Mouse (Mus musculus) embryo, embryonic 10 days (tissue): ENCODE measurements around the gene Dag1.
A peak's percentile ranks its signal among the peaks of the same experiment; 100 is the strongest.

Source experiments
- DNase-seq: peaks from one replicate; pipeline ENCODE4 v3.0.0-alpha.2; 2015; ENCODE audit warnings: low spot score

The Dag1 gene

DNA sequence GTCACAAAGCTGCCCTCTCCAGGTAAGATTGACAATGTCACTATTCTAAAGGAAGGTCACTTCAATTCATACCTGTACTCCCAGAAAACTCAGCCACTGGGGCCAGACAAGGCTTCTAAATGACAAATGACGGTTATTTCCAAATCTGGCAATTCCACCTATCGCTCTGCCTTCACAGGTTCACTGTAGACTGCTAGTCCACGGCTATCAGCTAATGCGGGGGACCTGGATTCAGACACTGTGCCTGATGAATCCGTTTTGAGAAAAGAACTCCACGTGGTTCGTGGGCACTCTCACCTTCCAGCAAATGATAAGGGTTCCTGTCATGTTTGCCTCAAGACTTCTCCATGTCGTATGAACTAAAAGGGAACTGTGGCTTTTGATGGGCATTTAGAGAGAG is 78.0 kb downstream of the Dag1 start:
- no peak for DNase-seq

DNA sequence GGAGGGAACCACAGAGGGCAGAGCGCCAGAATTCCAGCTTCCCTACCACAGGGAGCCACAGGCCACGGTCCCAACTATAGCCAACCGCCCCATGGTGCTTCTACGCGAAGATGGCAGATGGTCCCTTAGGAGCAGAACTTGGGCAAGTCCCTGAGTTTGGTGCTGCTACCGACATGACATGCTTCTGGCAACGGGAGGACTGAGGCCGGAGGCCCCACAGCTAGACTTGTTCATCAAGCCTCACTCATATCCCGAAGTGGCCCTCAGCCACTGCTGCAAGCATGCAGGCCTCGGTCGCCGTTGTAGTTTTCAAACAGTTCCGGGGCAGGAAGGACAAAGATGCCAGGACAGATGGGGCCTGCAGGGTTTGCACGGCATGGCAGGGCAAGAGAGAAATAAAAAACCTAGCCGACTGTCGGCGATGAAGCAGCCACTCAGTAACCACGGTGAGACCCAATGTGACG is 80.2 kb downstream of the Dag1 start:
- no peak for DNase-seq

DNA sequence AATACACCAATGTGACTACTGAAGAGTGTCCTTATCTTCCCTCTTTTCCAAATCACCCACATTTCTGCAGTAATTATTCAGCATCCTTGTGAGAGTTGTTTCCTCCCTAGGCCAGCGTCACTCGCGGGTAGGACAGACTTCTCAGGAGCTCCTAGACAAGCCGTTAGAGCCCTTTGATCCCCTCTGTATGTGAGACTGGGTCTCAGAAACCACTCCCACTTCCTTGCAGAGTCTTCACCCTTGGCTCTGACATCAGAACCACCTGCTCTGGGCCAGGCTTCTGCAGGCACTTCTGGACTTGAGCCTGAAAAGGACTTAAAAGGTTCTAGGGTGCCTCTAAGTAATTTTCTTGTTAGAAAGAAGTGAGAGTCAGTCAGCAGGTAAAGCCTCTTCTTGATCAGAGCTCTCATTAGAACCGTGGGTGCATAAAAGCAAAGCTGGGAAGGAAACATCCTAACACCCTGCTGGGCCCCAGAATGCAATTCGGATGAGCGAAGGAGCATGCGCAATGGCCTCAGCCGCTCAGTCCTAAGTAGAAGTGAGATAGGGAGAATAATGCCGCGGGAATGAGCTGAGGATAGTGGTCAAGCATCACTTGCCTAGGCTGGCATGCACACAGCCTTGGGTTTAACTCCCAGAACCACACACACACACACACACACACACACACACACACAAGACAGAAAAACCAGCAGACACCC is 80.8 kb downstream of the Dag1 start:
- DNase-seq = no peak

DNA sequence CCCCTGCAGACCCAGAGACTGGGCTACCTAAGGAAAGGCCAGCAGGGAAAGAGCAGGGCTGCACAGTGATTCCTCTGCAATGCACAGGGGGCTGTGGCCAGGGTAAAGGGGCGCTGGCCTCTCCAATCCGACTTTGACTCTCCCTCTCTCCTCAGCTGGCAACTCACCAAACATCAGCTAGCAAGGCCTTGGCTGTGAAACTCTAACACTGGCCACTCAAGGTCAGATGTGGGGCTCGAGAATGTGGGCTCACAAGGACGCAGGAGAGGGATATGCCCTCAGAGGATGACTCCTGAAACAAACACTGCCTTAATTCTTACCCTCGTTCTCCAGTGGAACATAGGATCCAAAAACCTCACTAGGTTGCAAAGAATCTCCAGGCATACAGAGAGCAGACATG is 85.4 kb downstream of the Dag1 start:
- DNase-seq = no peak

DNA sequence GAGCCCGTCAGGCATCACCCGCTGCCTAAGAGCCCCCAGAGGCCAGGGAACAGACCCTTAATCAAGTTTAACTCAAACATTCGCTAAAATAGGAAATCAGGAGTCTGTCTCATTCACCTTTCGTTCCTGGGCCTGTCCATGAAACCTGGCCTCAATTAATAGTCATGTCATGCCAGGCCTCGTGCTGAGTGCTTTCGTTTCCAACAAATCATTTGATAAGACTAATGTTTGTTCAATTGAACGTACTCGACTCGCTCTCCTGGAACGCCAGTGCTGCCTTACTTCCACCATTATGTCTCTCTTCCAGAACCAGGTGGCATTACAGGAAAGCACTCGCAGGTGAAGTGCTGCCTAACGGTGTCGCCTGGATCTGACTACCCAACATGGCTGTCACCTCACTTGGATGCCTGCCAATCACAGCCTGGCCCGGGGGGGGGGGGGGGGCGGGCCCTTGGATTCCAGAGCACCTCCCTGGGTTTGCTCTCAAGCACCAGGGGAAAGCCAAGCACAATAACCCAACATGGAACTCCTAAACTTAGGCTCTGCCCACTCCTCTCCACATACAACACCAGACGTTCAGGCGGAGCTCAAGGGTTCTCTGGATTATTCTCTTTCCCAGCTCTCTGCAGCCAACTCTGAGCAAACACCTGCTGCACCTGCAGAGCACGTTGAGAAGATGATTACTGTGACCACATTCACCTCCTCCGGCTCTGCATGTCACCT is 88.5 kb downstream of the Dag1 start:
- DNase-seq = no peak

DNA sequence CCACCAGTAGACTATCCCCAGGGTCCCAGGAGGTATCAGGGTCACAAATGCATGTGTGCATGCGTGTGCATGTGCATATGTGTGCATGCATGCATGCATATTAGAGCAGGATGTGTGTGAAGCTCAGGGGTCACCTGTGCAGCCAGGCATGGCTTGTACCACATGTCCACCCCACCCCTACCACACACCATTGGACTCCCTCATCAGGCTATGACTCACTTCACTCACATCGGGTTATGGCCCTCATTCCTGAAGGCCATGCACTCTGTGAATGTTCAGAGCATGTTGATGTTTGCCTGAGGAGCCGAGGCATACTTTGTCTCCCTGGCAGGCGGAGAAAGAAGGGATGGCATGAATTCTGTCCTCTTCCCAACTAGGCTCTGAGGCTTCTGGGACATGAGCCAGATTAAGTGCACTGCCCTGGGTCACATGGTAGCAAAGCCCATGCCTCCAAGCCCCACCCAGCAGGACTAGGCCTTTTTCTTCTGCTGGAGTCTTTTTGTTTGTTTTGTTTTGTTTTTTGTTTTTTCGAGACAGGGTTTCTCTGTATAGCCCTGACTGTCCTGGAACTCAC is 90.9 kb downstream of the Dag1 start:
- DNase-seq = no peak

DNA sequence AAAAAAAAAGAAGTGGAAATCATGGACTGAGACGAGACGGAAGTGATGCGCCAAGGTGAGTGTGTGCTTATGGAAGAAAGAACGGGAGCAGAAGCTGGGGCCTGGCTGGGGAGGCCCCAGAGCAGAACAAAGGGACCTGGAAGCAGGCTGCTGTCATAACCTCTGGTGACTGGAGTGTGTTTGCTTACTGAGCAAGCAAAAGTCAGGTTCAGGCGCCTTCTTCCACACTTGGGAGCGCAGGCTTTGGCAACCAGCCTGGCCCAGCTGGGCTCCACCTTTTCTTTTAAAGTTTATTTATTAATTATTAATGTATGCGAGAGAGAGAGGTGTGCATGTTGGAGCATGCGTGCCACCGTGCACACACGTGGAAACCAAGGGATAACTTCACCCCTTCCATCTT is 94.0 kb downstream of the Dag1 start:
- DNase-seq = no peak

DNA sequence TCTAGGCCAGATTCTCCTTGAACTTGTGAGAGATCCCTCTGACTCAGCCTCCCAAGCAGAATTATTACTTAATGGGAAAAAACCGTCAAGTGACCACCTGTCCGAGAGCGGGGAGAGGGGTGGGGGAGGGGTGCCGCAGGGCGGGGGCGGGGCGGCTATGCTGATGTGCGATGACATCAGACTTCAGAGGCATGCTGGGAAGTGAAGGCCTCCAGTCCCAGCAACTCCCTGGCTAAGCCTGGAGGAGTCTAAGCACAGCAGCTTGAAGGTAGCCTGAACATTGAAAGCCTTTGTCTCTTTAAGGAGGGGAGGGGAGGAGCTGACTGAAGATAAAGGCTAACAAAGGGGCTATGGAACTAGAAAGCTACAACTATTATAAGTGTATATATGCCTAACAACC is 98.6 kb downstream of the Dag1 start:
- peak; percentile 13 for DNase-seq

DNA sequence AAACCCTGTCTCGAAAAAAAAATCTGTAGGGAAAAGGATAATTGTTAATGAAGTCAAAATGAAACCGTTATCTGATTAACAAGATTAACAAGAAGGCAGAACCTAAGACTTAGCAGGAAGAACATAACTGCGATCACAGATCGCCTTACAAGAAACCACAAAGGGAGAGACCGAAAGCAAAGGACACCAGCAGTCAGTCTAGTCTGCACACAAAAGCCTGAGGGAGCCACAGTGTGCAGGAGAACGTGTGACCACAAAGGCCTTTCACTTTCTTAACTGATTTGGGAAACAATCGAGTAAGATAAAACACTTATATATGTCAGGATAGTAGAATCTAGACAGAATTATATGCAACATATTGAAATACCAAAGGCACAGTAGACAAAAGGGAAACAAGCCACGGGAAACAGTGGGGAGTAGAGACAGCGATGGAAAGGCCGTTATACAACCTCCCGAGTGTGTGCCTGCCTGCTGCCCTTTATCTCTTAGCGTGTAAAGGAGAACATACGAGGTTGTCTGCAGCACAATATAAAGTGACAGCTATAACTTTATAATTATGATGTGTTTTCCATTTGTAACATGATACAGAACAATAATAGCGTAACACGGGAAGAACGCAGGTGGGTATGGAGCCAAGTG is 100.0 kb downstream of the Dag1 start:
- DNase-seq = no peak

DNA sequence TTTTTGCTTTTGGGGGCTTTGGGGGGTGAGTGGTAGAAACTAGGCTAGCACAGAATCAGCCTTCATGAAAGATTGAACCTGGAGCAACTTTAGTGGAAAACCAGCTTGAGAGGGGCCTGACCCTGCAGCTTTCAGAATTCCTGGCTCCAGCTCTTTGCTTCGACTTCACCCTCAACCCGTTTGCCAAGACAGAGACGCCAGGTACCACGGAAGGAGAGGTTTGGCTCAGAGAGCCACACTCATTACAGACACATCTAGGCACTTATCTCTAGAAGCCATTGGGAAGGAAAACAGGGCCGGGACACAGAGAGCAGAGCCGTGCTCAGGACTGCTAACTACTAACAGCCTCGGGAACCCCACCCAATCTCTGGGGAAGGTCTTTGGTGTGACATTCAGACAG is 105.9 kb downstream of the Dag1 start:
- no peak for DNase-seq

DNA sequence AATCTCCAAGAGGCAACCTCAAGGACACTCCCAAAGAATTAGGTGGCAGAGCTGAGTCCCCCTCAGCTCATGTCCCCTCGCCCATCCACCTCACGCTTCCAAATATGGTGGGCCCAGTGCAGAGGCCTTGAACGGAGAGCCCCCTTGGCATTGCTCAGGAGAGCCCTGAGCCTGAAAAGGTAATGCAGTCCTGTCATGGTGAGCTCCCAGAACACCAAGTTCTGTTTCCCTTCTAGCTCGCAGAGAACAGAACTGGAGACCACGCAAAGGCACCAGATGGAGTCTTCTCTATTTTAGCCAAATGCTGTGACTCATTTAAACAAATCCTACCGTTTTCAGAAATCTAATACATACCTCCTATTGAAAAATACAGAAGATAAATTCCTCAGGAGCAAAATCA is 106.3 kb downstream of the Dag1 start:
- DNase-seq = no peak

DNA sequence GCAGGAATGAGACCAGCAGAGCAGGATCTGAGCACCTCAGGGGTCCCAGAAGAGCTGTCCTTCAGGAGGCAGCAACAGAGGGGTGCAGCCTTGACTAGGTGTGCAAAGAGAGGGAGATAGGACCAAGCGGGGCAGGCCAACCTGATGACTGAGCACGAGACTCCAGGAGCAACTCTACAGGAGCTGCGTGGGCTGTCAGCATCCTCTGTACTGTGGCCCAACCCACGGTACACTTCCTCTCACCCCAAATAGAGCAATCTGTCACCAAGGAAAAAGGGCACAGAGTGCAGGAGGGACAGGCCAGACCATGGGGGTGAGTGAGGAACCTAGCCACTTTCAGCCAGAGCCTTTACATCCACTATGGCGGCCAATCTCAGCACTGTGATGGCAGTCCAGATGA is 107.0 kb downstream of the Dag1 start:
- DNase-seq = no peak

DNA sequence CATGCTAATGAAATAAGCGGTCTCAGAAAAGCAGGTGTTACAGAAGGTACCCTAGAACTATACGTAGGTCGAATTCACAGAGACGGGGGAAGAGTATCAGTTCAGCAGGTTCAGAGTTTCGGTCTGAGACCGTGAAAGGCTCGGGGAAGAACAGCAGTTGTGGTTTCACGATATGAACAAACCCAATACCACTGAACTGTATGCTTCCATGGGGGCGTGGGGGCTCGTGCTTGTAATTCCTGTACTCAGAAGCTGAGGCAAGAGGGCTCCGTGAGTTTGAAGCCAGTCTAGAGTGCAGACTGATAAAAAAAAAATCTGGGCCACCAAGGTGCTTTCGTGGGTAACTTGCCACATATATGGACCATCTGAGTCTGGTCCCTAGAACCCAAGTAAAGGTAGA is 108.9 kb downstream of the Dag1 start:
- DNase-seq = no peak
